Mouse (Mus musculus) brown adipose tissue, adult 24 weeks (tissue): ENCODE results near the gene Ubqln4. TPM values are rescaled to one million over a fixed set of nuclear protein-coding genes. Genes with fewer than 3 reads are reported as not detected.
A peak's percentile ranks its signal among the peaks of the same experiment; 100 is the strongest.

Experiments used
- H3K27ac ChIP-seq: fragments of 200-500 bp; replicated peaks from 2 replicates; pipeline ENCODE4 v1.5.1; 2012; ENCODE audit warnings: low read depth, mild to moderate bottlenecking, low read length
- H3K4me1 ChIP-seq: fragments of 200-500 bp; 2 replicates; pipeline ENCODE4 v1.6.1; 2012; ENCODE audit warnings: low read length, mixed read lengths; ENCODE audit not compliant: control insufficient read depth, insufficient read depth, insufficient read length
- H3K4me3 ChIP-seq: fragments of 200-500 bp; 2 replicates; pipeline ENCODE4 v1.5.1; 2012; ENCODE audit warnings: low read depth, mild to moderate bottlenecking, low read length, moderate library complexity; ENCODE audit not compliant: insufficient read depth
- polyA plus RNA-seq: library from polyadenylated mRNA; stranded (reverse); fragments of >200 nt; gene quantifications from 2 replicates; pipeline ENCODE4 v1.2.4, GENCODE M21; 2012; ENCODE audit not compliant: missing spikeins, insufficient read depth, insufficient read length

Gene Ubqln4
- polyA plus RNA-seq: 36.6 and 42.2 TPM in 2 replicates

GRCm38 (mm10) chr3:88553525-88553879 is at the start of gene Ubqln4:
Gene Ubqln4 (plus strand): TSS chr3:88553758.
- Histone ChIP-seq H3K4me3 (peak within 1 kb of the TSS; percentile 86), H3K27ac (peak within 1 kb of the TSS; percentile 94), H3K4me1 (0 out of 2 replicates have a peak, but pooled peaks cover 3% of the 10 kb centered on the region)

GRCm38 (mm10) chr3:88503881-88504746 is 49.4 kb upstream of the Ubqln4 start:
- Histone ChIP-seq H3K4me3 (no peak overlapping the region), H3K27ac (peak overlapping the region; percentile 19; the same call in 1 of the 2 replicates), H3K4me1 (peaks cover 15% of the 10 kb centered on the region)

- Histone ChIP-seq H3K27ac (no peak overlapping the region), H3K4me1 (peaks cover 12% of the 10 kb centered on the region), H3K4me3 (no peak overlapping the region)
Observed at GRCm38 (mm10) chr3:88505081-88505480, 48.5 kb upstream of the Ubqln4 start.

- no peak overlapping the region for H3K27ac ChIP-seq
Observed at GRCm38 (mm10) chr3:88505765-88506164, 47.8 kb upstream of the Ubqln4 start.

GRCm38 (mm10) chr3:88509250-88509649 is 44.3 kb upstream of the Ubqln4 start:
- peaks cover 15% of the 10 kb centered on the region for H3K4me1 ChIP-seq
- H3K4me3 ChIP-seq: peak overlapping the region; percentile 53
- peak overlapping the region; percentile 92 for H3K27ac ChIP-seq

More at GRCm38 (mm10) chr3:88505765-88506164, 47.8 kb upstream of the Ubqln4 start:
- no peak overlapping the region for H3K4me3 ChIP-seq
- peaks cover 10% of the 10 kb centered on the region for H3K4me1 ChIP-seq

- H3K27ac ChIP-seq: peak within 1 kb of the TSS; percentile 92
- peak within 1 kb of the TSS; percentile 53 for H3K4me3 ChIP-seq
- peaks cover 20% of the 10 kb centered on the region for H3K4me1 ChIP-seq
Observed at GRCm38 (mm10) chr3:88509692-88510420, 43.7 kb upstream of the Ubqln4 start, which contains the start of gene Lmna. Gene Lmna (minus strand): TSS chr3:88509956.

GRCm38 (mm10) chr3:88510421-88511289 is 42.9 kb upstream of the Ubqln4 start:
- Histone ChIP-seq H3K4me1 (peaks cover 20% of the 10 kb centered on the region), H3K27ac (peak overlapping the region; percentile 61), H3K4me3 (peak overlapping the region; percentile 53)

GRCm38 (mm10) chr3:88511559-88511958 is 42.0 kb upstream of the Ubqln4 start:
- Histone ChIP-seq H3K4me3 (no peak overlapping the region), H3K27ac (peak overlapping the region; percentile 23; the same call in 1 of the 2 replicates), H3K4me1 (peaks cover 20% of the 10 kb centered on the region)

GRCm38 (mm10) chr3:88512141-88512895 is 41.2 kb upstream of the Ubqln4 start:
- Histone ChIP-seq H3K27ac (0 out of 2 replicates have a peak overlapping the region, but pooled peaks have one; percentile 46), H3K4me3 (no peak overlapping the region), H3K4me1 (peaks cover 20% of the 10 kb centered on the region)

GRCm38 (mm10) chr3:88512896-88513545 is 40.5 kb upstream of the Ubqln4 start:
- Histone ChIP-seq H3K27ac (no peak overlapping the region), H3K4me3 (no peak overlapping the region), H3K4me1 (peaks cover 20% of the 10 kb centered on the region)

GRCm38 (mm10) chr3:88513546-88514115 is 39.9 kb upstream of the Ubqln4 start:
- Histone ChIP-seq H3K27ac (0 out of 2 replicates have a peak overlapping the region, but pooled peaks have one; percentile 11), H3K4me1 (peaks cover 20% of the 10 kb centered on the region), H3K4me3 (no peak overlapping the region)

- H3K4me3 ChIP-seq: no peak overlapping the region
- H3K4me1 ChIP-seq: peaks cover 20% of the 10 kb centered on the region
- H3K27ac ChIP-seq: no peak overlapping the region
Observed at GRCm38 (mm10) chr3:88514231-88515094, 39.1 kb upstream of the Ubqln4 start.

GRCm38 (mm10) chr3:88515095-88515386 is 38.5 kb upstream of the Ubqln4 start:
- no peak overlapping the region for H3K27ac ChIP-seq
- no peak overlapping the region for H3K4me3 ChIP-seq
- H3K4me1 ChIP-seq: peaks cover 20% of the 10 kb centered on the region
